Mouse (Mus musculus): Measurements from ENCODE around the gene Hyal1. TPM values are rescaled to one million over a fixed set of nuclear protein-coding genes. Genes with fewer than 3 reads are reported as not detected.

The Hyal1 gene
- polyA plus RNA-seq (2015; fragmentation: Nextera tagmentation; extraction: Ambion mirVana) = 5.0 and 6.0 TPM in 2 replicates

- TF ChIP-seq CTCF (IDR thresholded peaks at IDR 0.05; ENCODE audit: low read depth) = no peak
- Histone ChIP-seq H3K27ac (peak within 1 kb of the TSS; percentile 70), H3K27me3 (ENCODE audit: insufficient read depth, low read length) (no peaks in the 10 kb centered on the region), H3K4me2 (ENCODE audit: low read length) (peak within 1 kb of the TSS; percentile 54), H3K4me3 (replicated peaks; ENCODE audit: low read depth, low read length) (peak within 1 kb of the TSS; percentile 27), H3K4me1 (replicated peaks; ENCODE audit: insufficient read depth, low read length) (peaks cover 17% of the 10 kb centered on the region), H3K9me3 (replicated peaks; ENCODE audit: low read length) (no peaks in the 10 kb centered on the region), H3K36me3 (ENCODE audit: insufficient read depth, low read length) (peaks cover 24% of the 10 kb centered on the region), H3K9ac (ENCODE audit: low read depth, low read length) (peak within 1 kb of the TSS; percentile 40)
- ATAC-seq (replicated peaks; ENCODE audit: low FRiP score, low read depth) (peak; percentile 67), DNase-seq (ENCODE audit: low spot score) (peak; percentile 94)
- 14% methylated on average over 16 of the region's 16 CpGs for WGBS
Observed at GRCm38 (mm10) chr9:107576357-107577107, at the start of gene Hyal1. Hyal1 (plus strand) TSS chr9:107576927.

GRCm38 (mm10) chr9:107533791-107534407, 42.8 kb upstream of the Hyal1 start, which contains the start of gene Tmem115:
Tmem115 (plus strand) TSS chr9:107533945.
- WGBS = under 1% methylated on average over 48 of the region's 48 CpGs
- TF ChIP-seq CTCF (IDR thresholded peaks at IDR 0.05; ENCODE audit: low read depth) = peak; percentile 17; the same call in 1 of the 2 replicates
- H3K36me3 ChIP-seq (ENCODE audit: insufficient read depth, low read length) = peaks cover 12% of the 10 kb centered on the region

DNA sequence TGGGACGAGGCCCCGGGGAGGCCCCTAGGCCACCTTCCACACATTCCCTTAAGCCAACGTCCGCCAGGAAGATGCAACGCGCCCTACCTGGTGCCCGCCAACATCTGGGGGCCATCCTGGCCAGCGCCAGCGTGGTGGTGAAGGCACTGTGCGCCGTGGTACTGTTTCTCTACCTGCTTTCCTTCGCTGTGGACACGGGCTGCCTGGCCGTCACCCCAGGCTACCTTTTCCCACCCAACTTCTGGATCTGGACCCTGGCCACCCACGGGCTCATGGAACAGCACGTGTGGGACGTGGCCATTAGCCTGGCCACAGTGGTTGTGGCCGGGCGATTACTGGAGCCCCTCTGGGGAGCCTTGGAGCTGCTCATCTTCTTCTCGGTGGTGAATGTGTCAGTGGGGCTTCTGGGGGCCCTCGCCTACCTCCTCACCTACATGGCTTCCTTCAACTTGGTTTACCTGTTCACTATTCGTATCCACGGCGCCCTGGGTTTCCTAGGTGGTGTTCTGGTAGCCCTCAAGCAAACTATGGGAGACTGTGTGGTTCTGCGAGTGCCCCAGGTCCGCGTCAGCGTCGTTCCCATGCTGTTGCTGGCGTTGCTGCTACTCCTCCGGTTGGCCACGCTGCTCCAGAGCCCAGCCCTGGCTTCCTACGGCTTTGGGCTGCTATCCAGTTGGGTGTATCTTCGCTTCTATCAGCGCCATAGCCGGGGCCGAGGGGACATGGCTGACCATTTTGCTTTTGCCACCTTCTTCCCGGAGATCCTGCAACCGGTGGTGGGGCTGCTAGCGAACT, 42.1 kb upstream of the Hyal1 start:
- no peak for TF ChIP-seq CTCF (IDR thresholded peaks at IDR 0.05; ENCODE audit: low read depth)
- no peaks in the 10 kb centered on the region for H3K9me3 ChIP-seq (replicated peaks; ENCODE audit: low read length)
- peaks cover 21% of the 10 kb centered on the region for H3K4me1 ChIP-seq (replicated peaks; ENCODE audit: insufficient read depth, low read length)
- no peaks in the 10 kb centered on the region for H3K27me3 ChIP-seq (ENCODE audit: insufficient read depth, low read length)
- peak overlapping the region; percentile 90 for H3K27ac ChIP-seq
- H3K36me3 ChIP-seq (ENCODE audit: insufficient read depth, low read length) = peaks cover 19% of the 10 kb centered on the region
- DNase-seq (ENCODE audit: low spot score) (no peak), ATAC-seq (replicated peaks; ENCODE audit: low FRiP score, low read depth) (no peak)
- under 1% methylated on average over 40 of the region's 40 CpGs for WGBS
- peak overlapping the region; percentile 72 for H3K4me3 ChIP-seq (replicated peaks; ENCODE audit: low read depth, low read length)
- peak overlapping the region; percentile 80 for H3K9ac ChIP-seq (ENCODE audit: low read depth, low read length)
- H3K4me2 ChIP-seq (ENCODE audit: low read length) = peak overlapping the region; percentile 96

More at GRCm38 (mm10) chr9:107533791-107534407, 42.8 kb upstream of the Hyal1 start, which contains the start of gene Tmem115:
- Histone ChIP-seq H3K4me3 (replicated peaks; ENCODE audit: low read depth, low read length) (peak within 1 kb of the TSS; percentile 72), H3K4me2 (ENCODE audit: low read length) (peak within 1 kb of the TSS; percentile 96), H3K27me3 (ENCODE audit: insufficient read depth, low read length) (no peaks in the 10 kb centered on the region), H3K4me1 (replicated peaks; ENCODE audit: insufficient read depth, low read length) (peaks cover 21% of the 10 kb centered on the region), H3K9ac (ENCODE audit: low read depth, low read length) (peak within 1 kb of the TSS; percentile 80), H3K9me3 (replicated peaks; ENCODE audit: low read length) (no peaks in the 10 kb centered on the region), H3K27ac (peak within 1 kb of the TSS; percentile 90)
- peak; percentile 97 for ATAC-seq (replicated peaks; ENCODE audit: low FRiP score, low read depth)
- peak; percentile 99 for DNase-seq (ENCODE audit: low spot score)

- no peaks in the 10 kb centered on the region for H3K9me3 ChIP-seq (replicated peaks; ENCODE audit: low read length)
- no peak overlapping the region for H3K4me2 ChIP-seq (ENCODE audit: low read length)
- H3K4me3 ChIP-seq (replicated peaks; ENCODE audit: low read depth, low read length) = no peak overlapping the region
- peaks cover 30% of the 10 kb centered on the region for H3K4me1 ChIP-seq (replicated peaks; ENCODE audit: insufficient read depth, low read length)
- WGBS = 92% methylated on average over 7 of the region's 7 CpGs
- ATAC-seq (replicated peaks; ENCODE audit: low FRiP score, low read depth) (no peak), DNase-seq (ENCODE audit: low spot score) (no peak)
- TF ChIP-seq CTCF (IDR thresholded peaks at IDR 0.05; ENCODE audit: low read depth) = no peak
- no peak overlapping the region for H3K27ac ChIP-seq
- H3K9ac ChIP-seq (ENCODE audit: low read depth, low read length) = no peak overlapping the region
- peaks cover 21% of the 10 kb centered on the region for H3K36me3 ChIP-seq (ENCODE audit: insufficient read depth, low read length)
- no peaks in the 10 kb centered on the region for H3K27me3 ChIP-seq (ENCODE audit: insufficient read depth, low read length)
Observed at GRCm38 (mm10) chr9:107538231-107538630, 38.5 kb upstream of the Hyal1 start.

DNA sequence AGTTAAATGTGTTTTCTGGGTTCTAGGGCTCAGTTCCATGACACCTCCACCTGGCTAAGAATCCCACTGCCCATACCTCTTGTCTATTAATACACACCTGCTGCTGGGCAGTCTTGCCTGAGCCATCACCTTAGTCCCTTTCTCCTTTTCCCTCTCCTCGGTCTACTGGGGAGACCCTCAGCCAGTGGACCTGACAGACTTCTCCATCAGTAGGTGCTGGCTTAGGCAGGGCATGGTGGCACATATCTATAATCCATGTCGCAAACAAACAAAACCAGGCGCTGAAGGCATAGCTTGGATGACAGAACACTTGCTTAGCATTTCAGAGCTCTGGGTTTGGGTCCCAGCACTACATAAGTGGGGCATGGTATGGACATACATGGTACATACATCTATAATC, 38.0 kb upstream of the Hyal1 start:
- WGBS = 91% methylated on average over 3 of the region's 3 CpGs
- Histone ChIP-seq H3K9ac (ENCODE audit: low read depth, low read length) (no peak overlapping the region), H3K4me2 (ENCODE audit: low read length) (no peak overlapping the region), H3K4me1 (replicated peaks; ENCODE audit: insufficient read depth, low read length) (peaks cover 30% of the 10 kb centered on the region), H3K36me3 (ENCODE audit: insufficient read depth, low read length) (peaks cover 21% of the 10 kb centered on the region), H3K9me3 (replicated peaks; ENCODE audit: low read length) (no peaks in the 10 kb centered on the region), H3K4me3 (replicated peaks; ENCODE audit: low read depth, low read length) (no peak overlapping the region), H3K27me3 (ENCODE audit: insufficient read depth, low read length) (no peaks in the 10 kb centered on the region), H3K27ac (no peak overlapping the region)
- DNase-seq (ENCODE audit: low spot score) (no peak), ATAC-seq (replicated peaks; ENCODE audit: low FRiP score, low read depth) (no peak)
- TF ChIP-seq CTCF (IDR thresholded peaks at IDR 0.05; ENCODE audit: low read depth) = no peak

DNA sequence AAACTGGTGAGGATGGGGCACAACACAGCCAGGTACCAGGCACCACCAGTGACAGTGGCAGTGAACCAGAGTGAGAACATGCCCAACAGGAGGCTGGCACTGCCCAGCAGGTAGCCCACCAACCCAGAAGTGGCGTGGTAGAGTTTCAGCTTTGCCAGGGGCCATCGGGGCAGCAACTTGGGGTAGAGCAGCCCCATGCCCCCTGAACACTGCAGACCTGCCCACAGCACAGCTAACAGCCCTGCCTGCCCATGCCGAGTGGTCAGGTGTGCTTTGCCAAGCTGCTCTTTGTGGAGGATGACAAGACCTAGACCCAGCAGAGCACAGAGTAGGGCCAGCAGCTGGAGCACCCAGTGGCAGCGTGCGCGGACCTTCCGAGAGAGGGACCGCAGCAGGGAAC, 36.8 kb upstream of the Hyal1 start:
- no peak overlapping the region for H3K4me2 ChIP-seq (ENCODE audit: low read length)
- H3K36me3 ChIP-seq (ENCODE audit: insufficient read depth, low read length) = peaks cover 23% of the 10 kb centered on the region
- no peaks in the 10 kb centered on the region for H3K27me3 ChIP-seq (ENCODE audit: insufficient read depth, low read length)
- ATAC-seq (replicated peaks; ENCODE audit: low FRiP score, low read depth) (no peak), DNase-seq (ENCODE audit: low spot score) (no peak)
- H3K27ac ChIP-seq = no peak overlapping the region
- H3K9me3 ChIP-seq (replicated peaks; ENCODE audit: low read length) = no peaks in the 10 kb centered on the region
- no peak overlapping the region for H3K9ac ChIP-seq (ENCODE audit: low read depth, low read length)
- peaks cover 30% of the 10 kb centered on the region for H3K4me1 ChIP-seq (replicated peaks; ENCODE audit: insufficient read depth, low read length)
- 98% methylated on average over 8 of the region's 8 CpGs for WGBS
- H3K4me3 ChIP-seq (replicated peaks; ENCODE audit: low read depth, low read length) = no peak overlapping the region
- no peak for TF ChIP-seq CTCF (IDR thresholded peaks at IDR 0.05; ENCODE audit: low read depth)
